Mouse (Mus musculus): ENCODE measurements around the gene Efna5. TPM values are rescaled to one million over a fixed set of nuclear protein-coding genes. Genes with fewer than 3 reads are reported as not detected.

The Efna5 gene
- polyA plus RNA-seq, 1 experiment, result 0.42 TPM

- H3K27ac ChIP-seq (ENCODE audit: control insufficient read depth, insufficient read depth, low read depth, low read length), result no peak overlapping the region
- no peak overlapping the region for H3K4me3 ChIP-seq (ENCODE audit: control insufficient read depth, low read depth, low read length)
- TF ChIP-seq POLR2A (IDR thresholded peaks at IDR 0.05; ENCODE audit: control insufficient read depth, low read depth, low read length) (no peak), CTCF (IDR thresholded peaks at IDR 0.05; ENCODE audit: control insufficient read depth, insufficient read depth, insufficient replicate concordance, low read depth, low read length) (no peak)
- H3K36me3 ChIP-seq (ENCODE audit: control insufficient read depth, insufficient read depth, low read length), result no peaks in the 10 kb centered on the region
- H3K4me1 ChIP-seq (ENCODE audit: control insufficient read depth, insufficient read depth, low read length), result no peaks in the 10 kb centered on the region
- no peaks in the 10 kb centered on the region for H3K27me3 ChIP-seq (ENCODE audit: control insufficient read depth, insufficient read depth, low read length)
Observed at GRCm38 (mm10) chr17:62687369-62687768, 193.7 kb downstream of the Efna5 start.

GRCm38 (mm10) chr17:62685181-62685580 is 195.9 kb downstream of the Efna5 start:
- H3K27me3 ChIP-seq (ENCODE audit: control insufficient read depth, insufficient read depth, low read length), result no peaks in the 10 kb centered on the region
- no peaks in the 10 kb centered on the region for H3K4me1 ChIP-seq (ENCODE audit: control insufficient read depth, insufficient read depth, low read length)
- no peaks in the 10 kb centered on the region for H3K36me3 ChIP-seq (ENCODE audit: control insufficient read depth, insufficient read depth, low read length)
- H3K4me3 ChIP-seq (ENCODE audit: control insufficient read depth, low read depth, low read length), result no peak overlapping the region
- H3K27ac ChIP-seq (ENCODE audit: control insufficient read depth, insufficient read depth, low read depth, low read length), result no peak overlapping the region
- TF ChIP-seq CTCF (IDR thresholded peaks at IDR 0.05; ENCODE audit: control insufficient read depth, insufficient read depth, insufficient replicate concordance, low read depth, low read length) (no peak), POLR2A (IDR thresholded peaks at IDR 0.05; ENCODE audit: control insufficient read depth, low read depth, low read length) (no peak)

- Histone ChIP-seq H3K4me3 (ENCODE audit: control insufficient read depth, low read depth, low read length) (no peak overlapping the region), H3K27me3 (ENCODE audit: control insufficient read depth, insufficient read depth, low read length) (no peaks in the 10 kb centered on the region), H3K27ac (ENCODE audit: control insufficient read depth, insufficient read depth, low read depth, low read length) (no peak overlapping the region), H3K36me3 (ENCODE audit: control insufficient read depth, insufficient read depth, low read length) (no peaks in the 10 kb centered on the region), H3K4me1 (ENCODE audit: control insufficient read depth, insufficient read depth, low read length) (no peaks in the 10 kb centered on the region)
- TF ChIP-seq POLR2A (IDR thresholded peaks at IDR 0.05; ENCODE audit: control insufficient read depth, low read depth, low read length), result no peak
- no peak for TF ChIP-seq CTCF (IDR thresholded peaks at IDR 0.05; ENCODE audit: control insufficient read depth, insufficient read depth, insufficient replicate concordance, low read depth, low read length)
Observed at GRCm38 (mm10) chr17:62683142-62683541, 198.0 kb downstream of the Efna5 start.

GRCm38 (mm10) chr17:62681726-62682125 is 199.4 kb downstream of the Efna5 start:
- Histone ChIP-seq H3K4me1 (ENCODE audit: control insufficient read depth, insufficient read depth, low read length) (no peaks in the 10 kb centered on the region), H3K27ac (ENCODE audit: control insufficient read depth, insufficient read depth, low read depth, low read length) (no peak overlapping the region), H3K4me3 (ENCODE audit: control insufficient read depth, low read depth, low read length) (no peak overlapping the region), H3K27me3 (ENCODE audit: control insufficient read depth, insufficient read depth, low read length) (no peaks in the 10 kb centered on the region), H3K36me3 (ENCODE audit: control insufficient read depth, insufficient read depth, low read length) (no peaks in the 10 kb centered on the region)
- TF ChIP-seq POLR2A (IDR thresholded peaks at IDR 0.05; ENCODE audit: control insufficient read depth, low read depth, low read length) (no peak), CTCF (IDR thresholded peaks at IDR 0.05; ENCODE audit: control insufficient read depth, insufficient read depth, insufficient replicate concordance, low read depth, low read length) (no peak)

GRCm38 (mm10) chr17:62680737-62681136 is 200.4 kb downstream of the Efna5 start:
- Histone ChIP-seq H3K27ac (ENCODE audit: control insufficient read depth, insufficient read depth, low read depth, low read length) (no peak overlapping the region), H3K27me3 (ENCODE audit: control insufficient read depth, insufficient read depth, low read length) (no peaks in the 10 kb centered on the region), H3K4me3 (ENCODE audit: control insufficient read depth, low read depth, low read length) (no peak overlapping the region), H3K36me3 (ENCODE audit: control insufficient read depth, insufficient read depth, low read length) (no peaks in the 10 kb centered on the region), H3K4me1 (ENCODE audit: control insufficient read depth, insufficient read depth, low read length) (no peaks in the 10 kb centered on the region)
- TF ChIP-seq POLR2A (IDR thresholded peaks at IDR 0.05; ENCODE audit: control insufficient read depth, low read depth, low read length) (no peak), CTCF (IDR thresholded peaks at IDR 0.05; ENCODE audit: control insufficient read depth, insufficient read depth, insufficient replicate concordance, low read depth, low read length) (no peak)

- no peaks in the 10 kb centered on the region for H3K36me3 ChIP-seq (ENCODE audit: control insufficient read depth, insufficient read depth, low read length)
- H3K27me3 ChIP-seq (ENCODE audit: control insufficient read depth, insufficient read depth, low read length), result no peaks in the 10 kb centered on the region
- no peaks in the 10 kb centered on the region for H3K4me1 ChIP-seq (ENCODE audit: control insufficient read depth, insufficient read depth, low read length)
- TF ChIP-seq POLR2A (IDR thresholded peaks at IDR 0.05; ENCODE audit: control insufficient read depth, low read depth, low read length) (no peak), CTCF (IDR thresholded peaks at IDR 0.05; ENCODE audit: control insufficient read depth, insufficient read depth, insufficient replicate concordance, low read depth, low read length) (no peak)
- H3K4me3 ChIP-seq (ENCODE audit: control insufficient read depth, low read depth, low read length), result no peak overlapping the region
- no peak overlapping the region for H3K27ac ChIP-seq (ENCODE audit: control insufficient read depth, insufficient read depth, low read depth, low read length)
Observed at GRCm38 (mm10) chr17:62676832-62677231, 204.3 kb downstream of the Efna5 start.

- Histone ChIP-seq H3K4me1 (ENCODE audit: control insufficient read depth, insufficient read depth, low read length) (no peaks in the 10 kb centered on the region), H3K27ac (ENCODE audit: control insufficient read depth, insufficient read depth, low read depth, low read length) (no peak overlapping the region), H3K27me3 (ENCODE audit: control insufficient read depth, insufficient read depth, low read length) (no peaks in the 10 kb centered on the region), H3K4me3 (ENCODE audit: control insufficient read depth, low read depth, low read length) (no peak overlapping the region), H3K36me3 (ENCODE audit: control insufficient read depth, insufficient read depth, low read length) (no peaks in the 10 kb centered on the region)
- no peak for TF ChIP-seq POLR2A (IDR thresholded peaks at IDR 0.05; ENCODE audit: control insufficient read depth, low read depth, low read length)
- no peak for TF ChIP-seq CTCF (IDR thresholded peaks at IDR 0.05; ENCODE audit: control insufficient read depth, insufficient read depth, insufficient replicate concordance, low read depth, low read length)
Observed at GRCm38 (mm10) chr17:62676409-62676808, 204.7 kb downstream of the Efna5 start.

GRCm38 (mm10) chr17:62675811-62676255 is 205.3 kb downstream of the Efna5 start:
- Histone ChIP-seq H3K36me3 (ENCODE audit: control insufficient read depth, insufficient read depth, low read length) (no peaks in the 10 kb centered on the region), H3K27ac (ENCODE audit: control insufficient read depth, insufficient read depth, low read depth, low read length) (no peak overlapping the region), H3K4me1 (ENCODE audit: control insufficient read depth, insufficient read depth, low read length) (no peaks in the 10 kb centered on the region), H3K4me3 (ENCODE audit: control insufficient read depth, low read depth, low read length) (no peak overlapping the region), H3K27me3 (ENCODE audit: control insufficient read depth, insufficient read depth, low read length) (no peaks in the 10 kb centered on the region)
- TF ChIP-seq CTCF (IDR thresholded peaks at IDR 0.05; ENCODE audit: control insufficient read depth, insufficient read depth, insufficient replicate concordance, low read depth, low read length), result no peak
- no peak for TF ChIP-seq POLR2A (IDR thresholded peaks at IDR 0.05; ENCODE audit: control insufficient read depth, low read depth, low read length)

Data from testis, adult 2 months (tissue).